Mouse (Mus musculus) midbrain, embryonic 13.5 days (tissue): ENCODE measurements at regions not wholly inside any gene's neighbourhood (a gene's known extent, or its start where the extent isn't known, plus 50 kb on each side); places are given as distances from the start of the nearest gene placed in this dataset.
A peak's percentile ranks its signal among the peaks of the same experiment; 100 is the strongest.

Source experiments
- ATAC-seq: fragments of 200-750 bp; cut with Nextera tagmentation; 2 replicates; pipeline ENCODE4 v1.8.0; 2017; ENCODE audit warnings: mild to moderate bottlenecking, moderate TSS enrichment, moderate library complexity
- H3K27ac ChIP-seq: fragments of 300-500 bp; sonication (generic); 2 replicates; pipeline ENCODE4 v1.5.1; 2015; ENCODE audit warnings: inconsistent platforms, mild to moderate bottlenecking, moderate library complexity
- H3K27me3 ChIP-seq: fragments of 300-500 bp; sonication (generic); 2 replicates; pipeline ENCODE4 v1.6.1; 2015; ENCODE audit warnings: mild to moderate bottlenecking, inconsistent platforms
- H3K36me3 ChIP-seq: fragments of 300-500 bp; sonication (generic); 2 replicates; pipeline ENCODE4 v1.6.1; 2015; ENCODE audit warnings: mild to moderate bottlenecking, inconsistent platforms
- H3K4me1 ChIP-seq: fragments of 300-500 bp; sonication (generic); replicated peaks from 2 replicates; pipeline ENCODE4 v1.6.1; 2015; ENCODE audit warnings: inconsistent platforms
- H3K4me2 ChIP-seq: fragments of 300-500 bp; sonication (generic); replicated peaks from 2 replicates; pipeline ENCODE4 v1.6.1; 2015; ENCODE audit warnings: moderate library complexity, mild to moderate bottlenecking, inconsistent platforms
- H3K4me3 ChIP-seq: fragments of 300-500 bp; sonication (generic); replicated peaks from 2 replicates; pipeline ENCODE4 v1.5.1; 2015; ENCODE audit warnings: mild to moderate bottlenecking, inconsistent platforms
- H3K9ac ChIP-seq: fragments of 300-500 bp; sonication (generic); replicated peaks from 2 replicates; pipeline ENCODE4 v1.6.1; 2015; ENCODE audit warnings: mild to moderate bottlenecking, inconsistent platforms
- H3K9me3 ChIP-seq: fragments of 300-500 bp; sonication (generic); 2 replicates; pipeline ENCODE4 v1.6.1; 2016; ENCODE audit warnings: mild to moderate bottlenecking, inconsistent platforms
- WGBS: fragments of 180-500 bp; shearing (Covaris S2); methylation state at CpG from one replicate; pipeline ENCODE4 v1.1.7; 2015; 5-methylcytosine and 5-hydroxymethylcytosine counted together

- no peaks in the 10 kb centered on the region for H3K9me3 ChIP-seq
- no peak overlapping the region for H3K4me3 ChIP-seq
- H3K27me3 ChIP-seq: no peaks in the 10 kb centered on the region
- 88% methylated on average over 4 of the region's 4 CpGs for WGBS
- H3K36me3 ChIP-seq: no peaks in the 10 kb centered on the region
- H3K27ac ChIP-seq: no peak overlapping the region
- no peaks in the 10 kb centered on the region for H3K4me1 ChIP-seq
- H3K9ac ChIP-seq: no peak overlapping the region
- ATAC-seq: no peak
- no peak overlapping the region for H3K4me2 ChIP-seq
Observed at GRCm38 (mm10) chr5:52092273-52092672, 98.0 kb downstream of the Dhx15 start.

- Histone ChIP-seq H3K9ac (no peak overlapping the region), H3K27ac (no peak overlapping the region), H3K27me3 (no peaks in the 10 kb centered on the region), H3K4me2 (no peak overlapping the region), H3K36me3 (no peaks in the 10 kb centered on the region), H3K9me3 (no peaks in the 10 kb centered on the region), H3K4me3 (no peak overlapping the region), H3K4me1 (no peaks in the 10 kb centered on the region)
- ATAC-seq: no peak
- WGBS: 69% methylated on average over 10 of the region's 10 CpGs
Observed at GRCm38 (mm10) chr5:52088131-52088530, 102.2 kb downstream of the Dhx15 start.

DNA sequence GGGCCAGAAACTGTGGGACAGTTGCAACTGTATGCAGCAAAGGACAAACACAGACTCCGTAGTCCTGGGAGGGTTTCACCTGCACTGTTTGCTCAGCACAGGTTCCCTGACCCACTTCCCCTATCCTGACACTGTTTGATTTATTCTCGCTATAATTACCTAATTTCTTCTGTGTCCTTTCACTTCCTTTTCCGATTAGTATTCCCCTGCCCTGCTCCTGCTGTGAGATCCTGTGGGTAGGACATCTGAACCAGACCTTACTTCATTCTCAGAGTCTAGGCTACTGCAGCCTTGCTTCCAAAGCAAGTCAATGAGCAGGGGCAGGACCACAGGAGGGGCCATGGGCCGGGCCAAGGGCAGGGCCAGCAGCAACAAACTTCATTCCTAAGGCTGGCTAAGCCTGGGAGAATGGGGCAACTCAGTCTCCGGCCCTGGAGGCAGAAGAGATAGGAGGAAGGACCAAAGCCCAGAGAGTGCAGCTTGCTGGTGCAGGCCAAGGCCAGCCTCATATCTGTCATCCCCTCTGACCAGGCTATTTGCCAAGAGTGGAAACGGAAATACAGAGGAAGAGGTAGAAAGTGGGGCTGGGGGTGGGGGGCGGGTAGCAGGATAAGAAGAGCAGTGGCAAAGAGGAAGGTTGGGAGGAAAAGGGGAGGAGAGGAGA, 103.4 kb downstream of the Dhx15 start:
- Histone ChIP-seq H3K36me3 (no peaks in the 10 kb centered on the region), H3K4me2 (no peak overlapping the region), H3K27ac (no peak overlapping the region), H3K4me3 (no peak overlapping the region), H3K9ac (no peak overlapping the region), H3K4me1 (no peaks in the 10 kb centered on the region), H3K27me3 (no peaks in the 10 kb centered on the region), H3K9me3 (no peaks in the 10 kb centered on the region)
- ATAC-seq: no peak
- 65% methylated on average over 7 of the region's 7 CpGs for WGBS

DNA sequence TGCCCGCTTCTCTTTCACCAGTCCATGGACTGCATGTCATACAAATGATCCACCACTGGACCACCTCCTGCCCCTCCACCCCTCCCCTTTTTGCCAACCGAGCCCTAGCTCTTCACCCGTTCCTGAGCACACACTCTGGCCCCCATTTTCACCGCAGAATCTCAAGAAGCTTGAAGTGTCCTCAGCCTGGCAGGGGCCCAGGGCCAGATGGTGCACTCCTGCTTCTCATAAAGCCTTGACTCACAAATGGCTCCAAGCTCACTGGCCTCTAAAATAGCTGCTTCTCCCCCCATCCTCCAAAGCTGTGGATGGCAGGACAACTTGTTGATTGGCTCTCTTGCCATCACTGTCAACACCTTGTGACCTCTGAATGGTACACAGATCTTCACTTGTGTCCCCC, 110.0 kb downstream of the Dhx15 start:
- no peak for ATAC-seq
- no peaks in the 10 kb centered on the region for H3K27me3 ChIP-seq
- H3K4me2 ChIP-seq: no peak overlapping the region
- no peaks in the 10 kb centered on the region for H3K36me3 ChIP-seq
- H3K9me3 ChIP-seq: no peaks in the 10 kb centered on the region
- no peaks in the 10 kb centered on the region for H3K4me1 ChIP-seq
- no peak overlapping the region for H3K27ac ChIP-seq
- H3K4me3 ChIP-seq: no peak overlapping the region
- H3K9ac ChIP-seq: no peak overlapping the region
- 81% methylated on average over 4 of the region's 4 CpGs for WGBS

DNA sequence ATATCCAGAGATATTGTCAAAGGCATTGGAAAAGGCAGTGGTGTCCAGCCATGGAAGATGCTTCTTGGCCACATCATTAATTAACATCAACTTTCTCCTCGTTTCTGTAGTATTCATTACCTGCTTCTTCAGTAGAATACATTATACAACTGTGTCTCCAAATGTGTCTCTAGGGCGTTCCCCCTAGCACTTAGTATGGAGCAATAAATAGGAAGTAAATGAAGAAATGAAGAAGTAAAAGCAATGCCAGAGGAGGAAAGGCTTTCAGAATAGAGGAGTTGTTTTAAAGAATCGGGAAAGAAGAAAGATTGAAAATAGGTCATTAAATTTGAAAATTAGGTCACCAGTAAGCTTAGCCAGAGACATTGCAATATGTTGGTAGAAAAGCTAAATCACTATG, 112.6 kb downstream of the Dhx15 start:
- H3K4me2 ChIP-seq: no peak overlapping the region
- no peak overlapping the region for H3K4me3 ChIP-seq
- no peaks in the 10 kb centered on the region for H3K4me1 ChIP-seq
- no peaks in the 10 kb centered on the region for H3K27me3 ChIP-seq
- H3K27ac ChIP-seq: no peak overlapping the region
- ATAC-seq: no peak
- H3K9me3 ChIP-seq: no peaks in the 10 kb centered on the region
- H3K9ac ChIP-seq: no peak overlapping the region
- 88% methylated on average over 3 of the region's 3 CpGs for WGBS
- no peaks in the 10 kb centered on the region for H3K36me3 ChIP-seq

GRCm38 (mm10) chr5:52075096-52075495, 115.2 kb downstream of the Dhx15 start:
- Histone ChIP-seq H3K4me3 (no peak overlapping the region), H3K9ac (no peak overlapping the region), H3K27me3 (no peaks in the 10 kb centered on the region), H3K9me3 (no peaks in the 10 kb centered on the region), H3K27ac (no peak overlapping the region), H3K4me1 (no peaks in the 10 kb centered on the region), H3K4me2 (no peak overlapping the region), H3K36me3 (no peaks in the 10 kb centered on the region)
- no peak for ATAC-seq
- 90% methylated on average over 2 of the region's 2 CpGs for WGBS

GRCm38 (mm10) chr5:52064804-52065451, 125.4 kb downstream of the Dhx15 start:
- Histone ChIP-seq H3K27me3 (no peaks in the 10 kb centered on the region), H3K9ac (no peak overlapping the region), H3K27ac (no peak overlapping the region), H3K4me3 (no peak overlapping the region), H3K9me3 (no peaks in the 10 kb centered on the region), H3K4me1 (no peaks in the 10 kb centered on the region), H3K36me3 (no peaks in the 10 kb centered on the region), H3K4me2 (no peak overlapping the region)
- WGBS: 39% methylated on average over 16 of the region's 16 CpGs
- peak; percentile 93 for ATAC-seq

- no peak overlapping the region for H3K9ac ChIP-seq
- H3K36me3 ChIP-seq: no peaks in the 10 kb centered on the region
- 93% methylated on average over 4 of the region's 4 CpGs for WGBS
- H3K9me3 ChIP-seq: no peaks in the 10 kb centered on the region
- ATAC-seq: no peak
- no peaks in the 10 kb centered on the region for H3K27me3 ChIP-seq
- no peak overlapping the region for H3K4me2 ChIP-seq
- H3K4me3 ChIP-seq: no peak overlapping the region
- no peaks in the 10 kb centered on the region for H3K4me1 ChIP-seq
- no peak overlapping the region for H3K27ac ChIP-seq
Observed at GRCm38 (mm10) chr5:52062214-52062613, 128.1 kb downstream of the Dhx15 start.

GRCm38 (mm10) chr5:52061226-52061625, 129.1 kb downstream of the Dhx15 start:
- Histone ChIP-seq H3K4me3 (no peak overlapping the region), H3K27ac (no peak overlapping the region), H3K4me2 (no peak overlapping the region), H3K36me3 (no peaks in the 10 kb centered on the region), H3K27me3 (no peaks in the 10 kb centered on the region), H3K9ac (no peak overlapping the region), H3K4me1 (no peaks in the 10 kb centered on the region), H3K9me3 (no peaks in the 10 kb centered on the region)
- ATAC-seq: no peak
- 73% methylated on average over 6 of the region's 6 CpGs for WGBS

GRCm38 (mm10) chr5:52057261-52057660, 133.1 kb downstream of the Dhx15 start:
- no peak overlapping the region for H3K4me2 ChIP-seq
- H3K36me3 ChIP-seq: no peaks in the 10 kb centered on the region
- H3K4me3 ChIP-seq: no peak overlapping the region
- WGBS: 90% methylated on average over 1 of the region's 1 CpGs
- no peak overlapping the region for H3K9ac ChIP-seq
- no peak for ATAC-seq
- no peaks in the 10 kb centered on the region for H3K9me3 ChIP-seq
- no peak overlapping the region for H3K27ac ChIP-seq
- no peaks in the 10 kb centered on the region for H3K27me3 ChIP-seq
- no peaks in the 10 kb centered on the region for H3K4me1 ChIP-seq

DNA sequence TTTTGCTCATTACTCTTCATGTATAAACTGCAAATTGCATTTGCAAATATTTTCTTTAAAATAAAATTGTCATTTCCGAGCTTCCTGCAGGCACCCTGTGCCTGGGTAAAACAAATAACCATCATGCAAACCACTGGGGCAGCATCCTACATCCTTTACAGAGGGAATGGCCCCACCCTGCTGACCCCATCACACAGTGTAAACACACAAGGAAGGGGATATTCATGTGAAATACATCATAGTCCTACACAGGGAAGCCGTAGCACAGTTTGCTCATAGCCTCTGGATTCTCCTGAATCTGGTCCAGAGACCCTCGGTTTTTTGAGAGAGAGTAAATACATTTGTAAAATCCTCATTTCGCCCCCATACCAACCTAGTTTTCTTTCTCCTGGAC, 138.2 kb downstream of the Dhx15 start:
- H3K4me3 ChIP-seq: no peak overlapping the region
- H3K4me2 ChIP-seq: no peak overlapping the region
- ATAC-seq: peak; percentile 71
- no peaks in the 10 kb centered on the region for H3K9me3 ChIP-seq
- no peaks in the 10 kb centered on the region for H3K4me1 ChIP-seq
- 79% methylated on average over 4 of the region's 4 CpGs for WGBS
- no peak overlapping the region for H3K9ac ChIP-seq
- H3K27ac ChIP-seq: no peak overlapping the region
- no peaks in the 10 kb centered on the region for H3K27me3 ChIP-seq
- H3K36me3 ChIP-seq: no peaks in the 10 kb centered on the region

DNA sequence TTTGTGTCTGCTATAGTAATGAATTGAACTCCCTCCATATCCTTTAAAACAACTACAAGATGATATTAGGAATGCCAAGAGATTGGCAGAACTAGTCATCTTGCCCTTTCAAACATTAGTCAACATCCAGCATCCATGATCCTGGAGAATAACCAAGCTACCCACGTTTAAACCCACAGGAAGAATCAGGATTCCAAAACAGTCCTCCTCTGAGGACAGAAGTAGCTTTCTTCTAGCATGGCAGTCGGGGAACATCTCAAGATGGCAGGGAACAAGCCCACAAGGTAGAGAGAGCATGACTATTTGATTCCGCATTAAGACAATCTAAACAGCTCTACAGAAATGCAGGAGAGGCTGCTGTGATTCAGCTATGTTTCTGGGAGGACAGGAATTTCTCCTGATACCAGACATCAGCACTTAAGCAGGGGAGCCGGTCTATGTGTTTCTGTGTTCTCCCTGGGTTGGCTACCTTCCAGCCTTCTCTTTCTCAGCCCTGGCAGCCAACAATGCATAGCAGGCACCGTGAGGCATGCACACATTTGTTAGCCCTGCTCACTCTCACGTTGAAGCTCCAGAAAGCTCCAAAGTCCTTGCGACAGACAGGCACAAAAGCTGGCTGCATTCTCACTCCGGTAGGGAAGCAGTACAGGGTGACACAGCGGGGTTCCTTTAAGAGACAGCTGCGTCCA, 138.8 kb downstream of the Dhx15 start:
- no peaks in the 10 kb centered on the region for H3K36me3 ChIP-seq
- no peak overlapping the region for H3K27ac ChIP-seq
- no peak overlapping the region for H3K4me2 ChIP-seq
- H3K4me1 ChIP-seq: no peaks in the 10 kb centered on the region
- 54% methylated on average over 10 of the region's 10 CpGs for WGBS
- H3K9me3 ChIP-seq: no peaks in the 10 kb centered on the region
- ATAC-seq: peak; percentile 43; the same call in 1 of the 2 replicates
- H3K9ac ChIP-seq: no peak overlapping the region
- H3K27me3 ChIP-seq: no peaks in the 10 kb centered on the region
- H3K4me3 ChIP-seq: no peak overlapping the region
